Mouse (Mus musculus): Measurements from ENCODE around the gene Vmn1r151.
"Not testable (repeated sequence)": the region's sequence is repeated elsewhere in the genome, so short reads cannot be mapped to it uniquely, and the experiment has no call there.

Gene Vmn1r151

GRCm38 (mm10) chr7:22499578-22499977, at the start of gene Vmn1r151:
Gene Vmn1r151 (minus strand): TSS chr7:22499678.
- DNase-seq (ENCODE audit: extremely low read depth, insufficient read length, low spot score) = not testable (repeated sequence)

- DNase-seq (ENCODE audit: extremely low read depth, insufficient read length, low spot score) = not testable (repeated sequence)
Observed at GRCm38 (mm10) chr7:22534787-22535186, 35.3 kb upstream of the Vmn1r151 start, which contains the start of gene Gm8677. Gene Gm8677 (minus strand): TSS chr7:22534887.

- DNase-seq (ENCODE audit: extremely low read depth, insufficient read length, low spot score) = not testable (repeated sequence)
Observed at GRCm38 (mm10) chr7:22522667-22523066, 23.2 kb upstream of the Vmn1r151 start, which contains the start of gene Vmn1r152. Gene Vmn1r152 (plus strand): TSS chr7:22522967.

- DNase-seq (ENCODE audit: extremely low read depth, insufficient read length, low spot score) = not testable (repeated sequence)
Observed at GRCm38 (mm10) chr7:22463975-22464374, 35.5 kb downstream of the Vmn1r151 start, which contains the start of gene Gm10665. Gene Gm10665 (minus strand): TSS chr7:22464075.
